Mouse (Mus musculus): ENCODE results near the gene Rarb. TPM values are rescaled to one million over a fixed set of nuclear protein-coding genes. Genes with fewer than 3 reads are reported as not detected.

The Rarb gene
- total RNA-seq, 2 experiments from 2014 or later, result not detected

GRCm38 (mm10) chr14:16599224-16599623, 219.7 kb downstream of the Rarb start:
- no peak for ATAC-seq (replicated peaks; ENCODE audit: low FRiP score, poor library complexity, severe bottlenecking)

GRCm38 (mm10) chr14:16598074-16598501, 220.9 kb downstream of the Rarb start:
- ATAC-seq (replicated peaks; ENCODE audit: low FRiP score, poor library complexity, severe bottlenecking), result no peak

- no peak for ATAC-seq (replicated peaks; ENCODE audit: low FRiP score, poor library complexity, severe bottlenecking)
These were observed 229.8 kb downstream of the Rarb start for GRCm38 (mm10) chr14:16589139-16589538.

- no peak for ATAC-seq (replicated peaks; ENCODE audit: low FRiP score, poor library complexity, severe bottlenecking)
These were observed 240.9 kb downstream of the Rarb start for GRCm38 (mm10) chr14:16578100-16578499.

DNA sequence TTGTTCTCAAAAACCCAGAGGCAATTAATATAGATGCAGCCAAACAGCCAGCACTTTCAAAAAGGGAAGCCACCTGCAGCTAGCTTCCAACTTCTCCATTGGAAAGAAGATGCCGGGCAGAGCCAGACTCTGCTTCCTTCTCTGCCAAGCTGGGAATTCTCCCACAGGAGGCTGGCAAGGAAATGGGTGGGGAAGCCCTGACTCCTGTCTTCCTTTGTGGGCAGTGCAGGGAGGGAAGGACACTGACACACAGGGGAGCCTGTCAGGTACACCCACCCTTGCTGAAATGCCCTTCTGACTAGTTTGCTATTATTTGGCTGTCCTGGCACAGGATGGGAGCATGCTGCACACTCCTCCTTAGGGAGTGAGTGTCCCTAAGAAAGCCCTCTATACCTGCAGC, 241.9 kb downstream of the Rarb start:
- ATAC-seq (replicated peaks; ENCODE audit: low FRiP score, poor library complexity, severe bottlenecking), result no peak

DNA sequence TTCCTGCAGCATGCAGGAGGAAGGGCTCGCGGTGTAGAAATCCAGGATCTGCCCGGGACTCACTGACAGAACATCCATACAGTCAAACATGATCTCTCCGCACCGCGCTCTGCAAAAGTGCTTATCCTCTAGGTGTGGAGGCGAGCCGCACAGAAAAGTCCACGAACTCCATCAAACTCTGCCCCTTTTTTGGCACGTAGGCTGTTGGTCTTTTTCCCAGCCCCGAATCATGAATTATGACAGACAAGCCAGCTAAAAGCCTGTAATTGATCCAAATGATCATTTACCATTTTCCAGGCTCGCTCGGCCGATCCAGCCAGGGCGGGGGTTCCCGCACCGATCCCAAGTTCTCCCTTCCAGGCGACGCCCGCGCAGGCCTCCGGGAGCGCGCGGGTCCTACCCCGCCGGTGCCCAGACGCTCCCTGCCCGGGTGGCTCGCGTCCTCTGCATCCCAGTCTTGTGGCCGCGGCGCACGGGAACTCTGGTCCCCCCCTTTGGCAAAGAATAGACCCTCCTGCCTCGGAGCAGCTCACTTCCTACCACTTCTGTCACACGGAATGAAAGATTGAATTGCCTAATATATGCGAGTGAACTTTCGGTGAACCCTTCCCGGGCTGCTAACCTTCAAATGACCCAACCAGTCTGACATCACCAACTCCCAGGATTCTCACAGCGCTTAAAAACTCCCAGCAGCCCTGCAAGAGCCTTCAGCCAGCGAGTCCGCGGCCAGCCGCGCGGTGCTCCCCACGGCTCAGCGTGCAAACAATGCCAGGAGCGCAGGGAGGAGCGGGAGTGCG, 243.8 kb downstream of the Rarb start:
- no peak for ATAC-seq (replicated peaks; ENCODE audit: low FRiP score, poor library complexity, severe bottlenecking)

- ATAC-seq (replicated peaks; ENCODE audit: low FRiP score, poor library complexity, severe bottlenecking), result no peak
These were observed 245.3 kb downstream of the Rarb start for GRCm38 (mm10) chr14:16573475-16574171.

- no peak for ATAC-seq (replicated peaks; ENCODE audit: low FRiP score, poor library complexity, severe bottlenecking)
These were observed 246.1 kb downstream of the Rarb start for GRCm38 (mm10) chr14:16572755-16573340.

DNA sequence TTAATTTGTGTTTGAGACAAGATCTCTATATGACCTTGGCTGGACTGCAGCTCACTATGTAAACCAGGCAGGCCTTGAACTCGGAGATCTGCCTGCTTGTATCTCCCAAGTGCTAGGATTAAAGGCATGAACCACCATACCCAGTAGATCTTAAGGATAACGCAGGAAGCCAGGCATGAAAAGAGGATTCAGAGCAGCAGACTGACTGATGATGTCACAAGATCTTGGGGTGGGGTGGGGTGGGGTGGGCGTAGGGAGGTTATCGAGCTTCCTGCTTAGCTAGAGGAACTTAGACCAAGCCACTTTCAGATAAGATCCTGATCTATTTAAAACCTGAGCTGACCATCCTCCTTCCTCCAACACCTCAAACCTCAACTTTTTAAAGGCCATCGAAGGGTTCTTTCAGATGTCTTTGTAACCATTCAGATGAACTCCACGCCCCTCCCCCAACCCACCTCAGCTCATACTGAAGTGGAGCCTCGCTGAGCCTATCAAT, 249.4 kb downstream of the Rarb start:
- no peak for ATAC-seq (replicated peaks; ENCODE audit: low FRiP score, poor library complexity, severe bottlenecking)

GRCm38 (mm10) chr14:16566920-16567319, 252.0 kb downstream of the Rarb start:
- no peak for ATAC-seq (replicated peaks; ENCODE audit: low FRiP score, poor library complexity, severe bottlenecking)

- ATAC-seq (replicated peaks; ENCODE audit: low FRiP score, poor library complexity, severe bottlenecking), result no peak
These were observed 255.0 kb downstream of the Rarb start for GRCm38 (mm10) chr14:16563912-16564311.

DNA sequence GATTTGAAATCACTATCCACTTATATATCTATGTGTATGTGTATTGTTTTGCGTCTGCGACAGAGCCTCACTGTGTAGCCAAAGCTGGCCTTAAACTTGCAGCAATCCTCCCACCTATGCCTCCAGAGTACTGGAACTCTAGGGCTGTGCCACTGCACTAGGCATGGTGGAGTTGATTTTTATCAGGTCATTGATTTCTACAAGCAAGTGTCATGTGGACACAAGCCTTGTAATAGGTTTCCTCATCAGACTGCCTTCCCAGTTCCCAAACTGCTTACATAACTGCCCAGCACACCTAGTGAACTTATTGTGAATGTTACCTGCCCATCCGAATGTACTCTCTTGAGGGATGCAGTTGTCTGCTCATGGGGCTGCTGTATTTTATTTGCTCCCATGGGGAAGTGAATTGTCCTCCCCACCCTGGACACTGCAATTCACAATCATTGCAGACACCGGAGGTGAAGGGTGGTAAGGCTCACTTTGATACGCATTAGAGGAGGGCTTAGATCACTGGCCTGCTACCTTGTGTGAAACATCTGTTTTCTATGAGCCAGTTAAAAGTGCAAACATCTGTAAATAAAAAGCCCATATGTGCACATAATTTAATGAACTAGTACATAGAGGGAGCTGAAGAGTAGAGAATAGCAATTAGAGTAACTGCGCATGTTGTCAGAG, 257.3 kb downstream of the Rarb start:
- ATAC-seq (replicated peaks; ENCODE audit: low FRiP score, poor library complexity, severe bottlenecking), result no peak

- ATAC-seq (replicated peaks; ENCODE audit: low FRiP score, poor library complexity, severe bottlenecking), result no peak
These were observed 259.4 kb downstream of the Rarb start for GRCm38 (mm10) chr14:16559294-16560217.

GRCm38 (mm10) chr14:16558033-16558432, 260.9 kb downstream of the Rarb start:
- ATAC-seq (replicated peaks; ENCODE audit: low FRiP score, poor library complexity, severe bottlenecking), result no peak

GRCm38 (mm10) chr14:16554643-16555459, 264.1 kb downstream of the Rarb start:
- no peak for ATAC-seq (replicated peaks; ENCODE audit: low FRiP score, poor library complexity, severe bottlenecking)

- ATAC-seq (replicated peaks; ENCODE audit: low FRiP score, poor library complexity, severe bottlenecking), result no peak
These were observed 264.7 kb downstream of the Rarb start for GRCm38 (mm10) chr14:16554319-16554642.

DNA sequence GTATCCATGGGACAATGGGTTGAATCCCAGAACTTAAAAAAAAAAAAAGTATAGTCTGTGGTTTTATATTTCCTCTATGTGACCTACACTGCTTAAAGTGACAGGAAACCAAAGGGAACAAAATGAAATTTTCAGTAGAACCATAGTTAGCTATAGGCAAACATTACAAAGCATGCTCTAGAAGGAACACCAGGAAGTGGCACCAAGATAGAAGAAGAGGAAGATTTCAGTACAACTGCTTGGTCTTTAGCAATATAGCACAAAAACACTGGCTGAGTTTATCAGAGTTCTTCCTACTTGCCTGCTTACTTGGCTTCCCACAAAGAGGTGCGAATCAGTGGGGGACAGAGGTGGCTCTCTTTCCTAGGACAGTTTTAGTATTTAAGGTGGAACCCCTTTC, 266.7 kb downstream of the Rarb start:
- no peak for ATAC-seq (replicated peaks; ENCODE audit: low FRiP score, poor library complexity, severe bottlenecking)

DNA sequence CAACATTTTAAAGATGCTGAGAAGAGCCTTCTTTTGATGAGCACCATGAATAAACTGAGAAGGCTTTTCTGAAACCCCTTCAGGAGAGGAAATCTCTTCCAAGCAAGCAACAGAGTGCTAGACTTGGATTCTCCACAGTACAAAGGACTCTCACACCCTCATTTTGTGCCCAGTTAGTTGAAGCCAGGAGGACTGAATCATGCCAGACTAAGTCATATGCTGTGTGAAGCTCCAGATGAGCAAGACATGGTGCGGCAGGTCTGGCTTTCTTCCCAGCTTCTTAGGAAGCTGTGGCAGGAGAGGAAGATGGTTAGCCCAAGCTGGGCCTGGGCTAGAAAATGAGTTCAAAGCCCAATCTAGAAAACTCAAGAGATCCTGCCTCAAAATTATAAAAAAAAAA, 267.1 kb downstream of the Rarb start:
- ATAC-seq (replicated peaks; ENCODE audit: low FRiP score, poor library complexity, severe bottlenecking), result no peak

- no peak for ATAC-seq (replicated peaks; ENCODE audit: low FRiP score, poor library complexity, severe bottlenecking)
These were observed 270.8 kb downstream of the Rarb start for GRCm38 (mm10) chr14:16548200-16548576.

All from erythroblast, adult 5-6 weeks (primary cell).